Mouse (Mus musculus) cerebellum, adult 11-12 months (tissue): ENCODE data around the gene Tnc.

Source experiments
- DNase-seq: peaks from one replicate; pipeline ENCODE4 v3.0.0; 2022

Tnc gene

DNA sequence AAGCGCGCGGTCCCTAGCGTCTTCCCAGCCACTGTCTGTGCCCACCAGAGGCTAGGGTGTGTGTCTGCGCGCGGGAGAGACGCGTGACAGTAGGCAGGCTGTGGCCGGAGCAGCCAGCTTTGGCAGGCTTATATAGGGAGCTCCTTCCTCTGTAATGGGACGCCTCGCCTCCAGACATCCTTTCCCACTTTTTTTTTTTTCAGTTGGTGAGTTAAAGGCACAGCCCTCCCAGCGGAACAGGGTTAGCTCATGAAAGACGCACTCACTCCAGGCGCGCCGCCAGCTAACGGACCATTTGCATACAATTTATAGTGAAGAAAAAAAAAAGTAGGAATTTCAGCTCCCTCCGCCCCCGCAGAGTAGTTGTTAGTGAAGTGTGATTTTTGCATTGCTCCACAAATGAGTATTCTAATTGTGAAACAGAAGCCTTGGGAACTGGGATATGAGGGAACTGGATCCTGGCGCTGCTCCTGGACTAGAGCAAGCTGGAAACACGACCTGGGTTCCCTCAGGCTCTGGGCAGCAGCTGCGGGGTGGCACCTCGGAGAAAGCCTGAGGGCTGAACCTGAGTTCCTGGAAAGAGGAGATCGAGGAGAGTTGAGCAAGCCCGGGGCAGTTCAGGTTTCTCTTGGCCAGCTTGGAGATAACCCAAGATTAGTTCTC, at the start of gene Tnc:
Gene Tnc, minus strand, starts transcription at position 185 of the 663 bp plus-strand sequence.
- no peak for DNase-seq

DNA sequence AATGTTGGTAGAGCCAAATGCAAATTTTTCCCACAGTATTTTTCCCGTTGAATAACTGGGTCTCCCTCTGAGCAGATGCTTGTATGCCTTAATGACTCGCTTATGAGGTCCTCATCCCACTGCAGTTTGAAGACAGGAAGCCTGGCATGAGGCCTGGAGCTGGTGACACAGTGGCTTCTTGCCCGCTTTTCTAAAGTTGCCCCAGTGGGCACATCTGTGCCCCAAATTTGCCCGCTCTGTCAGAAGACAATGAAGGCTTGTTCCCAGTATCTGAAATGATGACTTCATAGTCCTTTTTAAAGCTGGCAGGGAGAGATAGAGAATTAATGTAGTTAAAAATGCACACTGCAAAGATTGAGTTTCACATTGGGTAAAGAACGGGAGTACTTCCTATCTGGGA, 47.4 kb upstream of the Tnc start:
- DNase-seq = peak; percentile 8

DNA sequence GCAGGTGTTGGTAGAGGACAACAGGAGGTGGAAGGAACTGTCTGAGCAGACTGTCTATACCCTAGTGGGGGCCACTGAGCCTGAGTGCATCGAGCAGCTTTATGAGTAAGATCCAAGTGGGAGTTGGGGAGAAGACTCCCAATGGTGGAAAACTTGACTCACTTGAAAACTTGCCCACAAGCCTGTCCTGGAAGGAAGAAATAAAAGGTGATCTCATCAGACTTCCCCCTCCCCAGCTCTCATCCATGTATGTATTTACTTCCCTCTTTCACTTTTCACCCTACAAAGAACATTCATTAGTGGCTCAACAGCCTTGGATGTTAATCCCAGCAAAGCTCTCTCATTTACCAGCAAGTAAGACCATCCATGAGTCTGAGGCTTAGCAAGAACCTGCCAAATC, 46.0 kb upstream of the Tnc start:
- DNase-seq = no peak

DNA sequence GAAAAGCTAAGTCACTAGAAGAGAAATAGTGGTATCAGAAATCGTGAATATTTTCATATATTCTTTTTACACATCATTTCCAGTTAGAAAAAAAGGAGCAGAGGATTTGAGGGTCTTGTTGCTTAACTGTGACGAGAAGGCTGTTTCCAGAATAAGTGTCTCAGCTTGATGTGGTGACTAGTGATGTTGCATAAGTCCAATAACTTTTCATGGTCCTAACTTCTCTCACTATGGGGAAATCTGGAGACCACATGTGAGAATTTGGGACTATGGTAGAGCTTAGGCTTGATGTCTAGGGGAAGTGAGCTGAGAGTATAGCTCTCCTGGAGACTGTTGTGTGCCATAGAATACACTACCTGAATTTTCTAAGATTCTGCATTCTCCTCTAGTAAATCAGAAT, 42.6 kb upstream of the Tnc start:
- no peak for DNase-seq

DNA sequence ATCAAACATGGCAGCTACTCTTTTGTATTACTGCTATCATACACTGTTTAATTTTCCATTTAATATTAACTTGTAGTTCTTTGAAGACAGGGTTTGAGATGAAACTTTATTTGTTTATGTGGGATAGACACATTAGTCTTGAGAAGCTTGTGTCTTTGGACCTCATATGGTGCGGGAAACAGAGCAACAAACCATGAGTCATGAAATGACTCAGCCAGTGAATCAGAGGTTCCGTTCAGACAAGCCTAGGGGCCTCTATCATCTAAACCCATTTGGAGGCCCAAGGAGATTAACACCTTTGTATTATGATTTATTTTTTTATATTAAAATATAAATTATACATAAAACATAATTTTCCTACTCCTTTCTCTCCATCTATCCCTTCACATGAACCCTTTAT, 40.9 kb upstream of the Tnc start:
- no peak for DNase-seq

DNA sequence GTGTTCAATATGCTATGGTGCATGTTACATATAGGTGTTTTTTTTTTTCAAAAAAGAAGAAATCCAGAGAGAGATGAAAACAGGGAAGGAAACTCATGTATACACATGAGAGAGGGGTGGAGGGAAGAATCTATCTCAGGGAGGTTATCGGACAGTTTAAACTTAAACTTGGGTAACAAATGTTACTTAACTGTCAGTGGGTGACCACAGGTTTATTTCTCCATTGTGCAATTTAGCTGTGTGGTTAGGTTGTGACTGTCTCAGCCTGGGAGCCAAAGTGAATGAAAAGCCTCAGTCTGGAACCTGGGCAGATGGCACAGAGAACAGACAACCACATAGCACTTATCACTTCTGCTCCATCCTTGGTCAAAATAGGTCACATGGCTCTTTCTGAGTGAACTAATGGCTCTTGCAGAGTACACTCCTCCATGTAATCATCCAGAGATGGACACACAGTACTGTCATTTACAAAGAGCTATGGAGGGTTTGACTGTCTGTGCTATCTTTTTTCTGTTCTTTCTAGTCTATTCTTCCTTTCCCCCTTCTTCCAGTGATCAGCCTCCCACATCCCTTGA, 39.3 kb upstream of the Tnc start:
- DNase-seq = no peak

DNA sequence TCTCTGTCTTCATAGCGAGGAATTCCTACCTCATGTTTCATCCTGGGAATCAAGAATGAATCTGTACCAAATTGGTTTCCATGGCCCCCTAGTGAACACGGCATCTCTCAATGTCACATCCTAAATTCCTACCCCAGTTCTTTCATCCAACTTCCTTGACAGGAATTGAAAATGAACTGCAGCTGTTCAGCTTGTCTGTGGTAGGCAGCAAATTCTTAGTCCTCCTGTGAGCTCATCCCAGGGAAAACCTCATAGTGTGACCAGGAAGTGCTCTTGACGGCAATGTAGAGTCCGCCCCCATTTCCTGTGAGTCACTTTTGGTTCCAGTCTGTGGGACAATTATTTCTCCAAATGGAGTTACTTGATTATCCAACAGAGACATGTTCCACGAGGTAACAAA, 37.0 kb upstream of the Tnc start:
- DNase-seq = no peak

DNA sequence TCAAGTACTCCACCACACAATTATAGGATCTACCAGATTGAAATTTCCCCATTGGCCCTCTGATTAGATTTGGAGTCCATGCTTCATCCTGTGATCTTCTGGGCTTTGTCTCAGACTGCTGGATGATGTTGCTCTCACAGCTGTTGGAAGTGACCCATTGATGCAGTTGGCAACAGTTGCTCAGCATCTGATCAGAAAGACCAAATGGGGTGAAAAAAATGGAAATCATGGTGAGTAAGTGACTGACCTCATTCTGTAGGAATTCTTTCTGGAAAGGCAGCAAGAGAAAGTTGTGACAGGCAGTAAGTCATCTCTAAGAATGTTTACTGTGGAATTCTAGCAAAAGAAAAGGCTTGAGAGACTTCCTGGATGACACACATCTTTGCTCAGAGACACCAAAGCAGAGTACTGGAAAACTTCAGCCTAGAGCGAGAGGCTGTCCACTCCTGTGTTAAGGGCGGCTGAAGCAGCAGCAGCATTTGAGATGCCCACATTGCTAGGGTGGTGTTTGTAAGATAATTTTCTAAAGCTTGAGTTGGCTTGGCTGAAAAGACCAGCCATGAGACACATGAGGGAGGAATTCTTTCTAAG, 31.3 kb upstream of the Tnc start:
- no peak for DNase-seq

DNA sequence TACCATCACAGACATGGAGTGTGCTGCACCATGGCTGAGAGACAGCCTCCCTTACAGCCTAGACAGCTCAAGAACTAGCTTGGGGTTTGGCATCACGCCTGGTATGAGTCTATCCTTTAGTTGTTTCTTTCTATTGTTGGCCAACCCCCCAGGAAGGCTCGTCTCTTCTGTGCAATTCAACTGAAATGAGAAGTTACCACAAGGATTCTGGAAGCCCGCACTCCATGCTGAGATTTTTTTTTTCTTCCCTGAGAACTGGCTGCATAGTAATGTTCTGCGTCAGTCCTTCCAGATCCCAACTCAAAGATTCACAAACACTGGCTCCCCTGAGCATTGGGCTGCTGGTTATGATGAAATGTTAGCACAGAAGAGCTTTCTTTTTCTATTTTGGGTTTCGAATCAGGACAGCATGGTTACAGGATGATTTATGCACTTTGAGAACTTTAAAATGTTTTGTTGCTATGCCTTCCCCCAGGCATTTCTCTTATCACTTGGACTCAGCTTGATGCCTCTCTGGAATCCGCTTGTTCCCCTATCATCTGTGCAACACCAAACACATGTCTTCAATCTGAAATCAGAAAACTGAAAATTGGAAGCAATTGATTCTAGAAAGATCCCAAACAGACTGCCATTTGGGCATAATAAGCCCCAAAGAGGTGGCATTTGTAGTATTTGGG, 29.7 kb upstream of the Tnc start:
- DNase-seq = no peak

DNA sequence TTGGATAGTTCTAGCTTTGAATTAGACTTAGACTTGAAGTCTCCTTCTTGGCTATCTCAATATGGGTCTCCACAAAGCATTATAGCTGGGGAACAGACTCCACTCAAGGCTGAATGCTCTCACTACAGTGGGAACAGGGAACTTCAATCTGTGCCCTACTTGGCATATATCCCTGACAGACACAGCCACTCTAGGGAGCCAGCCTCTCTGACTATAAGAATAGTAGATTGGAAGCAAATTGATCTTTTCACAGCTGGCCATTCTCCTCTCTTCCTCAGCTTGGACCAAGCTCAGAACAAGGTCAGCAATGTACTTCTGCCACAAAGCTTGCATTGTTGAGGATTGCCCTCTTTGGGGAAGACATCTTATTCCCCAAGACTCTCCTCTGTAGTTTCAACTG, 27.9 kb upstream of the Tnc start:
- DNase-seq = no peak

DNA sequence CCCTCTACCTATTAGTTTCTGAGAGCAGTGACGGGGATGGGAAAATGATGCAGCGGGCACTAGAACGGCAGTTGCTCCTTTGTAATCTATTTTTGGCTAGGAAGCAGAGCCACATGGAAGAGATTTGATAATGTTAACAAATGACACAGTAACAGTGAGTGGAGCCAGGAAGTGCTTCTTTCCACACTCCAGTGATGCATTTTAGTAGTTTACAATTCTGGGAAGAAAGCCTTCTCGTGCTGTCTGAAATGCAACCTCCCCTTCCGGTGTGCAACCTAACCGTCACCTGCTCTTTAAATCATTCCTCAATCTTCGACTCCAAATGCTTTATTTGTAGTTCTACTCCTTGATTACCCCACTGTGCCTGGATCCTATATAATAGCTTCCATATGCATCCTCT, 20.6 kb upstream of the Tnc start:
- no peak for DNase-seq

DNA sequence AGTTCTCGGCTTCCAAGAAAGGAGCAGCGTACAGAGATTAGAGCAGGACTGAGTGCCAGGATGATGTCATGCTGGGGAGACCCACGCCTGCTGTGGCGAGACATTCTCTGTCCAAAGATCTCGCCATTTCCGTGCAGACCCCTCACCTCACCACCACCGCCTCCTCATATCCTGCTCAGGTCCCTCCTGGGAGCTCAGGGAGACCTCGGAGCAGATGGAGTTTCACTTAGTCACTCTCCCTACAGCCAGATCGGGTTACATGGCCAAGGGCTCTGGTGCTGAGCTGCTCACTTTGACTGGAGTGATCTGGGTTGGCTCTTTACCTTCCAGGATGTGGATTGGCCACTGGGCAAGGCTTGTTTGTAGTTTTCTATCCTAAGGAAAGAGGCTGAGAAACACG, 18.5 kb upstream of the Tnc start:
- no peak for DNase-seq

DNA sequence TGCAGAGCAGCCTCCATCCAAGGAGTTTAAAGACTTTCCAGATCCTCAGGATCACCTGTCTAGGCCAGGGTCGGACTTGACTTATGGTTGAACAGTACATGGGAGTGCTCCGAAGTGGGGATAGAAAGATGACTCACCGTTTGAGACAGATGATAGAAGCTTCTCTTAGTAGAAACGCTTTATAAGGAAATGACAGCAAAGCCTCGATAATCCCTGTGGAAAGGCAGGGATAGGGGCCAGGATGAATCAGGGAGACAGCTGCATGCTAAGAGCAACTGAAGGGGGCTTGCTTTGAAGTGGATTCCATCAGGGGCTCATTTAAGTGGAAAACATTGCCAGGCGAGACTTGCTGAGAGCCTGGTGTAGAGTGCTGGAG, 12.0 kb upstream of the Tnc start:
- DNase-seq = no peak

DNA sequence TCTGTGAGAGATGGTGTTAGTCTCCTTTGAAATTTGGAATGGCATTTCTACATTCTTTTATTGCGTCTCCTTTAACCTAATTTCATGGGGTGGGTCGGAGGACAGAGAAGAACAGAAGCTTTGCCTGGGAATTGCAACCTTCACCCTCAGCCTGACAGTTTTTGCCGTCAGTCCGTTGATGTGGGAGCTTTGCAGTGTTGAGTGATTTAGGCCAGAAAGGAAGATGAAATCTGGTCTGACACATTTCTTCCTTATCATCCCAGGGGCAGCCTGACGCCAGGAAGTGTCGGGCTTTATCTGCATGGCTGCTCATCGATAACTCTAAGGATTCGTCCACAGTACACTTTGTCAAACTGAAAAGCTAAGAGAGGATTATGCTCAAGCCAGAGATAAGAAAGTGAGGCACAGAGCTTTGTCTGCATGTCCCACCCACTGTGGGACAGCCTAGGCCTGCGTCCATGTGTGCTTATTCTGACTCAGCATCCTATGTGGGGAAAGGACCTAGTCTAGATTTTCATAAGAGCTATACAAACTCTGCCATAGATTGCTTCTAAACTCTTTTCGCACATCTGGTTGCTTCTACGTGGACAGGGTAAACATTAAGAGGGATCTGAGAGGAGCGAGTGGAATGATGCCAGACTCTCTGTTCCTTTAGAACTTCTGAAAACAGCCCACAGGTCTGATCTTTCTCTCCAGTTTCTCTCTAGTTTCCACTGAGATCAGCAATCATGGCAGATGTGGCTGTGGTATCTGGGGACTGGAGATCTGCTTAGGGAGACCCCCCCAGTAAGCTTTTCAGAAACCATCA, 11.4 kb upstream of the Tnc start:
- no peak for DNase-seq

DNA sequence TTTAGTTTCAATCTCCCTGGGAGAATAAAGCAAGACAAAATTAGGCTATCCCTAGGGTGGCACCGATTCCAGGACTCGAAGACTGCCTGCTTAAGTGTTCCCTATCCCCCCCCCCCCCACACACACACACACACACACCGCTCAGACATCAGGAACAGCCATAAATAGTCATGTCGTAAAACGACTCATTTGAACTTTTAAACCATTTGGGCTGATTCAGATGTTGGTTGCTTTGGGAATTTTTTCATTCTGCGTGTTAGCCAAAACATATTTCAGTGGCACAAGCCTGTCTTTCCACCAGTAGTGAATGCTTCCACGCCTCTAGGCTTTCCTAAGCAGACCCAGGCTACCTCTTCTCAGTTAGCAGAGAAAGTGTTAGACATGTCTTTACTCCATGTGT, 1.4 kb upstream of the Tnc start:
- no peak for DNase-seq

DNA sequence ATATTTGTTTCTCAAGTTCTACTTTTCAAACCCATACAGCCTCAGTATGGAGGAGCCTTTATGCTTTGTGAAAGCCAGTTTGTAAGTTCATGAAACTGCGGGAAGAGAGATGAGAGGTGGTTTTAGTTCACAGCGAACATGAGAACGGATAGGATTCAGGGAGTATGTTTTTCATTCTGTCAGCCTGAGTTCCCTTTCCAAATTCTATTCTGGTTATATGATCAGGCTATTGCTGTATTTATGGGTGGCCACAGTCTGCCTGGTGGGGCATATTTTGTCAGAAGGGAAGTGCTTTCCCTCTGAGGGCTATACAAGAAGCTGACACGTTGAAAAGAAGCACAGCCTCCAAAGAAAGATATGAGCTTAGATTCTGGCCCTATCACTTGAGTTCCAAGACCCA, 2.9 kb downstream of the Tnc start:
- DNase-seq = no peak

DNA sequence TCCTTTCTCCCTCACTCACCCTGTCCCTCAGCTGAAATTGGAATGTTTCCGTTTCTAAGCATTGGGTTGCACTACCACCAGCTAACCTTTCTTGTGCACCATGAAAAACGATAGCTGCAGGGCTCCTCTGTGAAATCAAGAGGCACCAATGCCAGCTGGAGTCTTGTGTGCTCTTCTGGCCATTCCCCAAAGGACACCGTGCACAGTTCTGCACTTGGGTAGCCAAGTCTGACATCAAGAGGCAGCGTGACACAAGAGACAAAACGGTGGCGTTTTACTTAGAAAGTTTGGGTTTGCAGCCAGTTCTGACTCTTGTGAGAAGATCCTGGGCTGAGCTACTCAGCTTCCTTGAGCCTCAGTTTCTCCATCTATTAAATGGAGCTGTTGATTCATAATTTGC, 3.4 kb downstream of the Tnc start:
- DNase-seq = no peak

DNA sequence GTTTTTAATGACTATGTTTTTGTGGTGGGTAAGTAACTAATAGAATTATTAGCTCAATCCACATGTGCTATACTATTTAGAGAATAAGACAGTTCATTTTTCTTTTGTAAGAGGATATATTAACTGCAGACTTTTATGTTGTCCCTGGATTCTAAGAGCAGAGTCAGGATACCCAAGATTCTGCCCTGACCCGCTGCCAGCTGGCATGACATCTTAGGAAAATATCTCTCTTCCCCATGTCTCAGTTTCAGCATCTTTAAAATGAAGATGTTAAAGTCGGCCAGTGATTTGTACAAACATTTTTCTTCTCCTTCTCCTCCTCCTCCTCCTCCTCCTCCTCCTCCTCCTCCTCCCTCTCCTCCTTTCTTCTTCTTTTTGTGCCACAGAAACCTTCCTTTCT, 7.7 kb downstream of the Tnc start:
- DNase-seq = no peak

DNA sequence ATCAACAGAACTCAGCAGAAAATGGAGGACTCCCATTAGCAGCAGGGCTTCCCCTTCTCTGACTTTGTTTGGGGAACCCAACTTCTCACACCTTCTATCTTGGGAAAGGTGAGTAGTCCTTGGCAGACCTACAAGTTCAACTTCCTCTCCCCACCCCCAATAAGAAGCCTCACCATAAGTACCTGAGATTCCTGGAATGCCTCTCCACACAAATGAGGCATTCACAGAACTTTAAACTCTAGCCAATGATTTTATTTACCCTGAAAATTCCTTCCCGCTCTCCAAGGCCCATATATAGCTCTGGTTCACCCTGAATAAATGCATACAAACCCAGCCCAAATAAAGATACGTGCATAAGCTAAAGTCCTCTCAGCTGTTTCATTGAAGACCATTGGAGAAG, 9.3 kb downstream of the Tnc start:
- no peak for DNase-seq

DNA sequence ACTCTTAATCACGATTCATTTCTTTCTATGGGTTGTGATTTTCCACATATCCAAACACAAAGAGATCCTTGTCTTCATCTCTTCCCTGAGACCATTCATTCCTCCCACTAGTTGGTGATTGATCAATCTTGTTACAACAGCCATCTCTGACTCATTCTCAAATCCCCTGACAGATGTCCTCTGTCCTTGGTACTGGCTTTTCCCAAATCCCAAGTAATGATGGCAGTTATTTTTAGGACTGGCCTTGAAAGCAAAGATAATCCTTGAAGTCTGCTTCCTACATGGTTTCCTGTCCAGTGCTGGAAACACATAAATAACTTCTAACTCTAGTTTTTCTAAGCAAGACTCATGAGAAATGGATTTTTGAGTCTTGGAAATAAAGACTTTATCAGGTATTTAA, 12.1 kb downstream of the Tnc start:
- no peak for DNase-seq

DNA sequence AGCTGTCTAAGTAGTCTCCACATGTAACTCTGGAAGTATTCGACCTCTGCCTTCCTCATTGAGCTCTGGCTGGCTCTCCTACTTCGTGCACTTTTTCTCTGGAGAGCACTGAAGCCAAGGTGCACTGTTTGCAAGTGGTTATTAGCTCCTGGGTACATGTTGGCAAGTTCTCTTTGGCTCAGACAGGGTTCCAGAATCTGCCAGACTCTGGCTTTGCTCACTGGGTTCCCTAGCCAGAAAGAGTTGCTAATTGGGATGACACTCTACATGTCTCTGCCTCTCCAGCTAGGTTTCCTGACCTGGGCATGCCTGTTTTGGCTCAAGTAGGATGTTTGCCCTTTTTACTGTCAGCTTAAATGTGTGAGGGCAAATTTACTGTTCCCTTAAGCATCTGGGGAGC, 13.6 kb downstream of the Tnc start:
- DNase-seq = no peak

DNA sequence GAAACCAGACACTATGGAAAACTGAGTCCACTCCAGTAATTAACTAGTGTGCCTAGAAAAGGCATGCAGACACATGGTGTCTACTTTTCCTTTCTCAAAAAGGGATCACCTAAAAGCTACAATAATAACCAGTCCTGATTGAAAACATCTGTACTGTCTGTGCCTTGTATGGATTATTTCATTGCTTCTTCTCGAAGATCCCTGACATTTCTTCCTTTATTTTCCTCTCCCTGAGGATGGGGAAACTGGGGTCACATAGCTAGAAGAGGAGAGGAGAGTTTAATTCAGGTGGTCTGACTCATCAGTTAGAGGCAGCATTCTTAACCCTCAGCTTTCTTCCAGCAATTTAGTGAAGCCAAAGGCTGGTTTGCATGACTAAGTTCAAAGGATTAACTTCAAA, 17.3 kb downstream of the Tnc start:
- no peak for DNase-seq

DNA sequence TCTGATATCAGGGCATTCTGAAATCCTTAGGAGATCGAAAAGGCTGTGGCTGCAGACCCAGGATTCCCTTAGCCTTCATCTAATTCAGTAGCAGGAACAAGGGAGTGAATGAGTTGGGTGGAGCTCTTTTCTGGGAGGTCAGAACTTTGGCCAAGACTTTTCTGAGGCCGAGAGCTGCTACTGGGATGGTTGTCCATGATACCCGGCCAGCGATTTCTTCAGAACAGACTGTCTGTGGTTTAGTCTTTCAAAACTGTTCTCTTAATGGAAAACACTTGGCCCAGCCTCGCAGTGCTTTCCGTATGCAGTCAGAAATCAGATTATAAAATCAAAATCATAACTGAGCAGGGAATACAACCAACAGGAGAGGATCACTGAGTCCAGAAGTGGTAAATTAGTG, 21.2 kb downstream of the Tnc start:
- DNase-seq = no peak
